Mouse (Mus musculus): ENCODE measurements around the gene Asah2. TPM values are rescaled to one million over a fixed set of nuclear protein-coding genes. Genes with fewer than 3 reads are reported as not detected.

The Asah2 gene
- total RNA-seq (2014; rRNA removed) (3.4 and 3.9 TPM in 2 replicates), polyA plus RNA-seq (2015; fragmentation: Nextera tagmentation; extraction: Ambion mirVana) (0.49 and 0.58 TPM in 2 replicates)

GRCm38 (mm10) chr19:32107771-32108306 lies at the start of gene Asah2:
TSS of gene Asah2 (minus strand) at chr19:32108211.
- Histone ChIP-seq H3K27ac (ENCODE audit: low read depth, low read length) (peak within 1 kb of the TSS; percentile 63), H3K36me3 (ENCODE audit: insufficient read depth, low read length) (no peaks in the 10 kb centered on the region), H3K4me3 (ENCODE audit: low read depth, low read length) (peak within 1 kb of the TSS; percentile 50), H3K4me2 (ENCODE audit: low read depth, low read length, poor library complexity, severe bottlenecking) (peak within 1 kb of the TSS; percentile 80), H3K9ac (replicated peaks; ENCODE audit: low read length, poor library complexity, severe bottlenecking) (peak within 1 kb of the TSS; percentile 72), H3K9me3 (ENCODE audit: low read length) (no peaks in the 10 kb centered on the region), H3K4me1 (ENCODE audit: insufficient read depth, low read length) (no peaks in the 10 kb centered on the region), H3K27me3 (ENCODE audit: insufficient read depth, low read length) (no peaks in the 10 kb centered on the region)
- WGBS, result under 1% methylated on average over 28 of the region's 28 CpGs
- peak; percentile 52 for TF ChIP-seq CTCF (IDR thresholded peaks at IDR 0.05)
- DNase-seq (ENCODE audit: low spot score) (peak; percentile 68), ATAC-seq (ENCODE audit: low FRiP score) (peak; percentile 92)

DNA sequence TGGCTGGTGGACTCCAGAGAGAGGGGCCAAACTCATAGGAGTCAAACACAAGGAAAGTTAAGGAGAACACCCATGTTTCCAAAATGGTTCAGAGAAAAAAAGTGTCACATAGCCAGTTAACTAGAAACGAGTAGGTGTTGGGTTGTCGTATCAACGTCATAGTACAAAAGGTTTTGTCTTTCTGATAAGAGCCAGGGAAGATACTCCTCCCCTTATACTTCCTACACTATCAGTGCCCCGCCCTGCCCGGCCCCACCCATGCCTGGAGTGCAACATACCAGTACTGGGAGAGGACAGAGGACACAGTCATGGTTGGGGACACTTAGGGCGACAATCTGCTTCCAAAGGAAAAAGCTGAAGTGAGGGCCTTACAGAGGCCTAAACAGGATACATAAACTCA lies 49.0 kb upstream of the Asah2 start:
- peaks cover 7% of the 10 kb centered on the region; the same call in 1 of the 2 replicates for H3K36me3 ChIP-seq (ENCODE audit: insufficient read depth, low read length)
- no peaks in the 10 kb centered on the region for H3K4me1 ChIP-seq (ENCODE audit: insufficient read depth, low read length)
- no peak overlapping the region for H3K4me2 ChIP-seq (ENCODE audit: low read depth, low read length, poor library complexity, severe bottlenecking)
- H3K27ac ChIP-seq (ENCODE audit: low read depth, low read length), result no peak overlapping the region
- no peak overlapping the region for H3K4me3 ChIP-seq (ENCODE audit: low read depth, low read length)
- no peaks in the 10 kb centered on the region for H3K27me3 ChIP-seq (ENCODE audit: insufficient read depth, low read length)
- no peak for ATAC-seq (ENCODE audit: low FRiP score)
- DNase-seq (ENCODE audit: low spot score), result no peak
- 90% methylated on average over 6 of the region's 6 CpGs for WGBS
- no peak overlapping the region for H3K9ac ChIP-seq (replicated peaks; ENCODE audit: low read length, poor library complexity, severe bottlenecking)
- no peak for TF ChIP-seq CTCF (IDR thresholded peaks at IDR 0.05)
- no peaks in the 10 kb centered on the region for H3K9me3 ChIP-seq (ENCODE audit: low read length)

DNA sequence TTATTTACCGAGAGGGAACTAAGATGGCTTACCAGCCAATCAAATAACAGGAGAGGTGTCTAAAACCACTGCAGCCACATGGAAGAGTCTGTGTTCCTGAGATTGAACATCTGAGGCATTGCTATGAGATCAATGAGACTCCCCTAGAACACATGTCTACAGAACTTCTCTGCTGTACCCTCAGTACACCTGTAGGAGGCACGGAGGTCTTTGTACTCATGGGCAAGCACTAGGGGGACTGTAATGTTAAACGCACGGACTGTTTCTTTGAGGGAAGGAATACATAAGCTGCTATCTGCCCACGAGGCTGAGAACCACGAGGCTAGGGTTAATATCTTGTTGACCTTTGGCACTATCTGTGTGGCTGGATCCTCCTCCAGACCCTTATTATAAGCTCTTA lies 44.5 kb upstream of the Asah2 start:
- Histone ChIP-seq H3K27me3 (ENCODE audit: insufficient read depth, low read length) (no peaks in the 10 kb centered on the region), H3K27ac (ENCODE audit: low read depth, low read length) (no peak overlapping the region), H3K9ac (replicated peaks; ENCODE audit: low read length, poor library complexity, severe bottlenecking) (no peak overlapping the region), H3K4me3 (ENCODE audit: low read depth, low read length) (no peak overlapping the region), H3K4me2 (ENCODE audit: low read depth, low read length, poor library complexity, severe bottlenecking) (no peak overlapping the region), H3K9me3 (ENCODE audit: low read length) (no peaks in the 10 kb centered on the region), H3K36me3 (ENCODE audit: insufficient read depth, low read length) (no peaks in the 10 kb centered on the region), H3K4me1 (ENCODE audit: insufficient read depth, low read length) (no peaks in the 10 kb centered on the region)
- TF ChIP-seq CTCF (IDR thresholded peaks at IDR 0.05), result peak; percentile 12; the same call in 1 of the 2 replicates
- DNase-seq (ENCODE audit: low spot score) (no peak), ATAC-seq (ENCODE audit: low FRiP score) (no peak)
- WGBS, result 84% methylated on average over 6 of the region's 6 CpGs

DNA sequence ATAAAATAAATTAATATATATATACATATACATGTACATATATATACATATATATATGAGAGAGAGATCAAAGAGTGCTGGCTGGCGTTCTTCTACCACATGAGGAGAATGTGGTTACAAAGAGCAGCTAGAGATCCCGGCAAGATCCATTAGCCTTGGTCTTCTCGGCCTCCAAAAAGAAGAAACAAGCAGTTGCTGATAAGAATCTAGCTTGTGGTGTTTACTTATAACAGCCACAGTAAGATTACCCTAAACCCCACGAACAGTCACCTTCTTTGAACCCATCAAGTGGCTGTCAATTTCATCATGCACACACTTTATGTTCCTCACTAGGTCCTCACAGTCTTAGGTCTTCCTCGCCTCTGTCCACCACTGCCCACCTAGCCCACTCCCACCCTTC lies 40.7 kb upstream of the Asah2 start:
- no peak for ATAC-seq (ENCODE audit: low FRiP score)
- 89% methylated on average over 5 of the region's 5 CpGs for WGBS
- no peak for TF ChIP-seq CTCF (IDR thresholded peaks at IDR 0.05)

GRCm38 (mm10) chr19:32142383-32142782 lies 34.4 kb upstream of the Asah2 start:
- DNase-seq (ENCODE audit: low spot score) (no peak), ATAC-seq (ENCODE audit: low FRiP score) (no peak)
- no peak for TF ChIP-seq CTCF (IDR thresholded peaks at IDR 0.05)
- Histone ChIP-seq H3K4me3 (ENCODE audit: low read depth, low read length) (no peak overlapping the region), H3K36me3 (ENCODE audit: insufficient read depth, low read length) (no peaks in the 10 kb centered on the region), H3K27me3 (ENCODE audit: insufficient read depth, low read length) (no peaks in the 10 kb centered on the region), H3K4me2 (ENCODE audit: low read depth, low read length, poor library complexity, severe bottlenecking) (no peak overlapping the region), H3K9ac (replicated peaks; ENCODE audit: low read length, poor library complexity, severe bottlenecking) (no peak overlapping the region), H3K9me3 (ENCODE audit: low read length) (no peaks in the 10 kb centered on the region), H3K27ac (ENCODE audit: low read depth, low read length) (no peak overlapping the region), H3K4me1 (ENCODE audit: insufficient read depth, low read length) (no peaks in the 10 kb centered on the region)
- 88% methylated on average over 6 of the region's 6 CpGs for WGBS

More for the DNA sequence above, 40.7 kb upstream of the Asah2 start:
- no peaks in the 10 kb centered on the region for H3K27me3 ChIP-seq (ENCODE audit: insufficient read depth, low read length)
- no peak overlapping the region for H3K27ac ChIP-seq (ENCODE audit: low read depth, low read length)
- H3K9me3 ChIP-seq (ENCODE audit: low read length), result no peaks in the 10 kb centered on the region
- DNase-seq (ENCODE audit: low spot score), result no peak
- H3K9ac ChIP-seq (replicated peaks; ENCODE audit: low read length, poor library complexity, severe bottlenecking), result no peak overlapping the region
- no peak overlapping the region for H3K4me3 ChIP-seq (ENCODE audit: low read depth, low read length)
- H3K36me3 ChIP-seq (ENCODE audit: insufficient read depth, low read length), result no peaks in the 10 kb centered on the region
- no peaks in the 10 kb centered on the region for H3K4me1 ChIP-seq (ENCODE audit: insufficient read depth, low read length)
- no peak overlapping the region for H3K4me2 ChIP-seq (ENCODE audit: low read depth, low read length, poor library complexity, severe bottlenecking)

- Histone ChIP-seq H3K4me3 (ENCODE audit: low read depth, low read length) (no peak overlapping the region), H3K27me3 (ENCODE audit: insufficient read depth, low read length) (no peaks in the 10 kb centered on the region), H3K4me2 (ENCODE audit: low read depth, low read length, poor library complexity, severe bottlenecking) (no peak overlapping the region), H3K27ac (ENCODE audit: low read depth, low read length) (no peak overlapping the region), H3K4me1 (ENCODE audit: insufficient read depth, low read length) (peaks cover 3% of the 10 kb centered on the region; the same call in 1 of the 2 replicates), H3K9ac (replicated peaks; ENCODE audit: low read length, poor library complexity, severe bottlenecking) (no peak overlapping the region), H3K36me3 (ENCODE audit: insufficient read depth, low read length) (no peaks in the 10 kb centered on the region), H3K9me3 (ENCODE audit: low read length) (no peaks in the 10 kb centered on the region)
- TF ChIP-seq CTCF (IDR thresholded peaks at IDR 0.05), result no peak
- WGBS, result 83% methylated on average over 14 of the region's 14 CpGs
- no peak for DNase-seq (ENCODE audit: low spot score)
- no peak for ATAC-seq (ENCODE audit: low FRiP score)
These were observed 30.5 kb upstream of the Asah2 start for GRCm38 (mm10) chr19:32138361-32139088.
